Mouse (Mus musculus) liver, postnatal 0 days (tissue): ENCODE measurements around the gene Agrp. TPM values are rescaled to one million over a fixed set of nuclear protein-coding genes. Genes with fewer than 3 reads are reported as not detected.

ENCODE experiments used
- ATAC-seq: fragments of 200-750 bp; cut with Nextera tagmentation; 2 replicates; pipeline ENCODE4 v1.8.0; 2017; ENCODE audit warnings: mild to moderate bottlenecking, moderate library complexity
- DNase-seq: peaks from one replicate; pipeline ENCODE4 v3.0.0-alpha.2; 2016
- H3K27ac ChIP-seq: fragments of 300-500 bp; sonication (generic); 2 replicates; pipeline ENCODE4 v1.5.1; 2014; ENCODE audit warnings: antibody characterized with exemption, moderate library complexity, mild to moderate bottlenecking, low read depth
- H3K27me3 ChIP-seq: fragments of 300-500 bp; sonication (generic); 2 replicates; pipeline ENCODE4 v1.6.1; 2014; ENCODE audit warnings: low read length, control low read depth, mixed read lengths; ENCODE audit not compliant: insufficient read depth
- H3K36me3 ChIP-seq: fragments of 300-500 bp; sonication (generic); replicated peaks from 2 replicates; pipeline ENCODE4 v1.6.1; 2014; ENCODE audit warnings: mild to moderate bottlenecking, control low read depth, low read length, moderate library complexity, mixed read lengths; ENCODE audit not compliant: insufficient read depth
- H3K4me1 ChIP-seq: fragments of 300-500 bp; sonication (generic); 2 replicates; pipeline ENCODE4 v1.6.1; 2014; ENCODE audit warnings: antibody characterized with exemption, mild to moderate bottlenecking, control low read depth; ENCODE audit not compliant: insufficient read depth
- H3K4me2 ChIP-seq: fragments of 300-500 bp; sonication (generic); 2 replicates; pipeline ENCODE4 v1.6.1; 2014; ENCODE audit warnings: low read depth, mild to moderate bottlenecking, low read length, moderate library complexity, mixed read lengths
- H3K4me3 ChIP-seq: fragments of 300-500 bp; sonication (generic); 2 replicates; pipeline ENCODE4 v1.5.1; 2014; ENCODE audit warnings: low read depth, low read length
- H3K9ac ChIP-seq: fragments of 300-500 bp; sonication (generic); replicated peaks from 2 replicates; pipeline ENCODE4 v1.6.1; 2014; ENCODE audit warnings: mild to moderate bottlenecking, moderate library complexity
- H3K9me3 ChIP-seq: fragments of 300-500 bp; sonication (generic); 2 replicates; pipeline ENCODE4 v1.6.1; 2016; ENCODE audit warnings: mild to moderate bottlenecking, control low read depth, low read length, mixed read lengths
- CTCF ChIP-seq: sonication (generic); IDR thresholded peaks from 2 replicates; pipeline ENCODE4 v1.5.1; 2016; ENCODE audit warnings: antibody characterized with exemption, low read depth
- EP300 ChIP-seq: IDR thresholded peaks from 2 replicates; pipeline ENCODE4 v1.6.1; 2016; ENCODE audit warnings: antibody characterized with exemption, low read depth, mild to moderate bottlenecking
- WGBS: fragments of 180-500 bp; shearing (Covaris S2); extraction: QIAGEN DNeasy Blood & Tissue Kit; methylation state at CpG from one replicate; pipeline ENCODE4 v1.1.7; 2014; ENCODE audit not compliant: insufficient replicate concordance; 5-methylcytosine and 5-hydroxymethylcytosine counted together
- polyA plus RNA-seq: library from polyadenylated mRNA; unstranded; fragments of >200 nt; fragmentation: Nextera tagmentation; extraction: Ambion mirVana; gene quantifications from 2 replicates; pipeline ENCODE4 v1.2.1, GENCODE M21; 2015

Agrp gene
- polyA plus RNA-seq, 1 experiment from 2014 or later = not detected

GRCm38 (mm10) chr8:105613037-105613436 lies 24.2 kb downstream of the Agrp start:
- Histone ChIP-seq H3K9me3 (no peaks in the 10 kb centered on the region), H3K27ac (0 out of 2 replicates have a peak overlapping the region, but pooled peaks have one; percentile 29), H3K4me3 (peak overlapping the region; percentile 40), H3K4me2 (peak overlapping the region; percentile 68), H3K4me1 (peaks cover 21% of the 10 kb centered on the region), H3K36me3 (peaks cover 33% of the 10 kb centered on the region), H3K27me3 (no peaks in the 10 kb centered on the region), H3K9ac (peak overlapping the region; percentile 45)
- no peak for TF ChIP-seq CTCF
- no peak for TF ChIP-seq EP300
- WGBS = 6% methylated on average over 20 of the region's 20 CpGs
- no peak for ATAC-seq
- DNase-seq = peak; percentile 49

GRCm38 (mm10) chr8:105611836-105612235 lies 25.4 kb downstream of the Agrp start:
- no peak for ATAC-seq
- H3K4me1 ChIP-seq = peaks cover 31% of the 10 kb centered on the region
- 86% methylated on average over 9 of the region's 9 CpGs for WGBS

GRCm38 (mm10) chr8:105609771-105610170 lies 27.4 kb downstream of the Agrp start:
- peaks cover 3% of the 10 kb centered on the region; the same call in 1 of the 2 replicates for H3K36me3 ChIP-seq
- H3K27me3 ChIP-seq = no peaks in the 10 kb centered on the region
- 22% methylated on average over 4 of the region's 4 CpGs for WGBS
- H3K27ac ChIP-seq = peak overlapping the region; percentile 46
- no peak for DNase-seq
- ATAC-seq = no peak
- H3K4me3 ChIP-seq = no peak overlapping the region
- TF ChIP-seq EP300 (no peak), CTCF (no peak)
- 0 out of 2 replicates have a peak overlapping the region, but pooled peaks have one; percentile 18 for H3K9ac ChIP-seq
- H3K4me2 ChIP-seq = peak overlapping the region; percentile 38
- no peaks in the 10 kb centered on the region for H3K9me3 ChIP-seq
- peaks cover 45% of the 10 kb centered on the region for H3K4me1 ChIP-seq

More at GRCm38 (mm10) chr8:105611836-105612235, 25.4 kb downstream of the Agrp start:
- H3K4me3 ChIP-seq = no peak overlapping the region
- no peak overlapping the region for H3K4me2 ChIP-seq
- H3K27ac ChIP-seq = no peak overlapping the region
- H3K36me3 ChIP-seq = peaks cover 21% of the 10 kb centered on the region
- no peaks in the 10 kb centered on the region for H3K27me3 ChIP-seq
- TF ChIP-seq CTCF = no peak
- TF ChIP-seq EP300 = no peak
- no peak for DNase-seq
- no peak overlapping the region for H3K9ac ChIP-seq
- H3K9me3 ChIP-seq = no peaks in the 10 kb centered on the region

- TF ChIP-seq EP300 = peak; percentile 96
- TF ChIP-seq CTCF = no peak
- Histone ChIP-seq H3K4me1 (peaks cover 49% of the 10 kb centered on the region), H3K36me3 (peaks cover 2% of the 10 kb centered on the region; the same call in 1 of the 2 replicates), H3K9me3 (no peaks in the 10 kb centered on the region), H3K4me2 (peak overlapping the region; percentile 38), H3K27ac (peak overlapping the region; percentile 46), H3K27me3 (no peaks in the 10 kb centered on the region), H3K4me3 (no peak overlapping the region), H3K9ac (0 out of 2 replicates have a peak overlapping the region, but pooled peaks have one; percentile 18)
- DNase-seq = peak; percentile 33
- 19% methylated on average over 2 of the region's 2 CpGs for WGBS
- peak; percentile 30 for ATAC-seq
Measured at GRCm38 (mm10) chr8:105609355-105609754, 27.8 kb downstream of the Agrp start.

- DNase-seq (peak; percentile 54), ATAC-seq (no peak)
- TF ChIP-seq EP300 (no peak), CTCF (peak; percentile 75)
- Histone ChIP-seq H3K4me1 (peaks cover 41% of the 10 kb centered on the region), H3K9ac (no peak overlapping the region), H3K4me3 (no peak overlapping the region), H3K9me3 (no peaks in the 10 kb centered on the region), H3K4me2 (peak overlapping the region; percentile 97), H3K36me3 (peaks cover 2% of the 10 kb centered on the region; the same call in 1 of the 2 replicates), H3K27me3 (no peaks in the 10 kb centered on the region), H3K27ac (no peak overlapping the region)
- 20% methylated on average over 4 of the region's 4 CpGs for WGBS
Measured at GRCm38 (mm10) chr8:105607684-105608083, 29.5 kb downstream of the Agrp start.

GRCm38 (mm10) chr8:105607062-105607461 lies 30.1 kb downstream of the Agrp start:
- TF ChIP-seq CTCF (no peak), EP300 (no peak)
- DNase-seq (no peak), ATAC-seq (no peak)
- Histone ChIP-seq H3K4me2 (peak overlapping the region; percentile 97), H3K27ac (peak overlapping the region; percentile 75), H3K9ac (peak overlapping the region; percentile 88), H3K27me3 (no peaks in the 10 kb centered on the region), H3K9me3 (no peaks in the 10 kb centered on the region), H3K36me3 (no peaks in the 10 kb centered on the region; the same call in 1 of the 2 replicates), H3K4me3 (peak overlapping the region; percentile 88), H3K4me1 (peaks cover 41% of the 10 kb centered on the region)
- 7% methylated on average over 10 of the region's 10 CpGs for WGBS
